Mouse (Mus musculus): ENCODE measurements at regions not wholly inside any gene's neighbourhood (a gene's known extent, or its start where the extent isn't known, plus 50 kb on each side); places are given as distances from the start of the nearest gene placed in this dataset.

DNA sequence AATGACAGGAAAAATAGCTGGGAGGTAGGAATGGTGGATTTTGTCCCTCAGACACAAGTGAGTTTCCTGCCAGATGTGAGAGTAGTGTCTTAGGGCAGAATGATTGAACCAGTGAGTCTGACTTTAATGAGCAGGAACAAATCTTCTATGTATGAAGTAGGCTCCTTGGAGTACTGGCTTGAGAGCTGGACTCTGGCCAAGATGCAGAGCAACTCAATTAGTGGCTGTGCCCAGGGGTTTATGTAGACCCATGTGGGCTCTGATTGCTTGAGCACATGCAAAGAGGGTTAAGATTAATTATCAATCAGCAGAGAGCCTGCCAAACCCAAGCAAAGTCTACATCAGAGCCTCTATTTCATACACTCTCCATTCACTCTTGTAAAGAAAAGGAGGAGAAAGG lies 92.9 kb upstream of the Htr1b start:
- no peak for ATAC-seq (replicated peaks; ENCODE audit: poor library complexity)

DNA sequence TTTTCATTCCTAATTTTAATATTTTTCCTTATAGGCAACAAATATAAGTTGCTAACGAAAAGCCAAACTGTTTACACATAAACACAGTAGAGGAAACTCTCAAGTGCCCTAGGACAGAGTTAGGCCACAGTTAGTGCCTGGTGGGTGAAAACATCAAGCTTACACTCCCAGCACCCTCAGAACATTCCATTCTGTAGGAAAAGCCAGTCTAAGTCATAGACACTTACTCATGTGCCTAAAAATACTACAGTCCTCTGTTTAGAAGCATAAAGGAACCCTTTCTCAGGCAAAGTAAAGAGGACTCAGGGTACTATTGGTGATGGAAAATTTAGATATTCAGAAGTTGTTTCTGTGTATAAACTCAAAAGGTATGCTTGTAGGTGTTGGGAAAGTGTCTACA lies 86.5 kb upstream of the Htr1b start:
- no peak for ATAC-seq (replicated peaks; ENCODE audit: poor library complexity)

DNA sequence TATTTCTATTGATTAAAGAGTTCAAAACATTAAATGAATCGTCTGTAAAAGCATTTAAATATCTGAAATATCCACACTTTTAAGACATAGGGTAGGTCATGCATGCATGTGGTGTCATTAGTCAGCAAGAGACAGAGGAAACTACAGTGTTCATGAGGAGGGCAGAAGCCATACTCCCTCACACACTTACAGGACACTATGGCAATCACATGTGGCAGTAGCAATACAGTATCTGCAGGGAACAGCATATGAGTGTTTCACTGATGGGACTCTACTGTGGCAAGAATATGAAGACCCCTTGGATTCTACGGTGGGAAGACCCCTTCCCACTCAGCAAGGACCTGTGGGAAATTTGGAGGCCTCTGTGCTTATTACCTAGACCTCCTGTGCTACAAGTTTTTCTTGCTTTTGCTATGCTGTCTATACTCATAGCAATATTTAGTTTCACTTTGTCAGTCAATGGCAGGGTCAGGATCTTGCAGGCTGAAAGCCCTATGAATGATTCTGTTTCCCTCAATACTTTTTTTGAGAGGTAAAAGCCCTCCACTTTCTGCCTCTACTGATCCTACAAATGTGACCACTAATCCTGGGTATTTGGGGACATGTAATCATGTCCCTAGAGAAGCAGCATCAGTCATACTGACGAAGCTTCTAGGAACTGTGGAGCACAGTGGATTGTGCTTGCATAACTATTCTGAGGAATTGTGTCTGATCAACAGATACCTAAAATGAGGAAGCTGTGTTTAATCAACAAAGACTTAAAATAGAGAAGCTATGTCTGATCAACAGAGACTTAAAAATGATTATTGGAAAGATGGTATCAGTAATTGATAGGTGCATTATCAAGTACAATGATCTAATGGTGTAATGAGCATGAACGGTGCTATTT lies 83.6 kb upstream of the Htr1b start:
- peak; percentile 82 for ATAC-seq (replicated peaks; ENCODE audit: poor library complexity)

DNA sequence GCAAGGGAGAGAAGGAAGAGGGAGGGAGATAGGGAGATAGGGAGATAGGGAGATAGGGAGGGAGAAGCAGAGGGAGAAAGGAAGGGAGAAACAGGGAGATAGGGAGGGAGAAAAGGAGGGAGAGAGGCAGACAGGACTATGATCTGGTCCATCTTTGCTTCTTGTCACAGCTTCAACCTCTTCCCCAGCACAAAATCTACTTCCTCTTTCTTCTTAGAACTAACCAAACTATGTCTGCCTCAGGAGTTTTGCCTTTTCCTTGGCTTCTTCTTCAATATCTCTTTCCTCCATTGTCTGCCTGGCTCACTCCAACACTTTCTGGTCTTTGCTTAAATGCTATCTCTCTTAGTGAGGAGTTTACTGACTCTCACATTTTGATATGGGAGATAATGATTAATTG lies 57.7 kb upstream of the Htr1b start:
- peak; percentile 54 for ATAC-seq (replicated peaks; ENCODE audit: poor library complexity)

DNA sequence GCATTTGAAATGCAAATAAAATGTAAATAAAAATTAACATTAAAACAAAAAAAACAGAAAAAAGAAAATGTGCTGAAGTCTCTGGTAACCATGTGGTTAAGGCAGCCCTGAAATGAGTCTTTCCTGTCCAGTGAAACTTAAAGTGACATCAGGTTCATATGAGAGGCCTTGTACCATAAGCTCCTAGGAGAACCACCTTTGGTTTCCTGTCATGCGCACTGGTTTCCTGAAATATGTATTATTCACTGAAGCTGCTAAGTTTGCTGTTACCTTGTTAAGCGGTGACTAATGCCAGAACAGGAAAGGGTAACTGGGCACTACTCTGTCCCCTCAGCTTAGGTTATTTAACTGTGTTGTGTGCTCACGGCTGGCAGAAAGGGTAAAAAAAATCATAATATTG lies 56.1 kb upstream of the Htr1b start:
- ATAC-seq (replicated peaks; ENCODE audit: poor library complexity) = no peak
